Mouse (Mus musculus) midbrain, embryonic 13.5 days (tissue): Measurements from ENCODE around the gene Lmna. TPM values are rescaled to one million over a fixed set of nuclear protein-coding genes. Genes with fewer than 3 reads are reported as not detected.

Source experiments
- ATAC-seq: fragments of 200-750 bp; cut with Nextera tagmentation; 2 replicates; pipeline ENCODE4 v1.8.0; 2017; ENCODE audit warnings: mild to moderate bottlenecking, moderate TSS enrichment, moderate library complexity
- H3K27ac ChIP-seq: fragments of 300-500 bp; sonication (generic); 2 replicates; pipeline ENCODE4 v1.5.1; 2015; ENCODE audit warnings: inconsistent platforms, mild to moderate bottlenecking, moderate library complexity
- H3K27me3 ChIP-seq: fragments of 300-500 bp; sonication (generic); 2 replicates; pipeline ENCODE4 v1.6.1; 2015; ENCODE audit warnings: mild to moderate bottlenecking, inconsistent platforms
- H3K36me3 ChIP-seq: fragments of 300-500 bp; sonication (generic); 2 replicates; pipeline ENCODE4 v1.6.1; 2015; ENCODE audit warnings: mild to moderate bottlenecking, inconsistent platforms
- H3K4me1 ChIP-seq: fragments of 300-500 bp; sonication (generic); replicated peaks from 2 replicates; pipeline ENCODE4 v1.6.1; 2015; ENCODE audit warnings: inconsistent platforms
- H3K4me2 ChIP-seq: fragments of 300-500 bp; sonication (generic); replicated peaks from 2 replicates; pipeline ENCODE4 v1.6.1; 2015; ENCODE audit warnings: moderate library complexity, mild to moderate bottlenecking, inconsistent platforms
- H3K4me3 ChIP-seq: fragments of 300-500 bp; sonication (generic); replicated peaks from 2 replicates; pipeline ENCODE4 v1.5.1; 2015; ENCODE audit warnings: mild to moderate bottlenecking, inconsistent platforms
- H3K9ac ChIP-seq: fragments of 300-500 bp; sonication (generic); replicated peaks from 2 replicates; pipeline ENCODE4 v1.6.1; 2015; ENCODE audit warnings: mild to moderate bottlenecking, inconsistent platforms
- H3K9me3 ChIP-seq: fragments of 300-500 bp; sonication (generic); 2 replicates; pipeline ENCODE4 v1.6.1; 2016; ENCODE audit warnings: mild to moderate bottlenecking, inconsistent platforms
- WGBS: fragments of 180-500 bp; shearing (Covaris S2); methylation state at CpG from one replicate; pipeline ENCODE4 v1.1.7; 2015; 5-methylcytosine and 5-hydroxymethylcytosine counted together
- polyA plus RNA-seq: library from polyadenylated mRNA; unstranded; fragments of >200 nt; fragmentation: Nextera tagmentation; extraction: Ambion mirVana; gene quantifications from 2 replicates; pipeline ENCODE4 v1.2.1, GENCODE M21; 2015

Lmna gene
- polyA plus RNA-seq, 1 experiment from 2014 or later, result 23.4 TPM

DNA sequence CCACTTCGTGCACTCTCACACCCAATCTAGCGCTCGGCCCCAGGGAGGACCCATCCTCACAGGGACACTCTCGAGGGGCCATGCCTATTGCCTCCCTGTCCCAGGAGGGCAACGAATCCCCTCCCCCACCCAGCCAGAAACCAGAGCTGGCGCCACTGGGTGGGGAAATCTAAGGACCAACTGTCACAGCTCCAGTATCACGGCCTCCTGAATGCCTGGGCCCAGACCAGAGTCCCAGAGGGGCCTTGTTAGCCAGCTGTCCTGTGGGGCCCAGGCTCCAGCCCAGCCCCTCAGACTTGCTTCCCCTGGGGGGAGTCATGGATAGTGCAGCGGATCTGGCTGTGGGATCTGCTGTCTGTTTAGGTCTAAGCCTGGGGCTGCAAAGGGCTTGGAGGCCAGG, 17.8 kb upstream of the Lmna start:
- peaks cover 27% of the 10 kb centered on the region for H3K36me3 ChIP-seq
- no peaks in the 10 kb centered on the region for H3K27me3 ChIP-seq
- 29% methylated on average over 8 of the region's 8 CpGs for WGBS
- H3K27ac ChIP-seq, result peak overlapping the region; percentile 73
- H3K4me2 ChIP-seq, result peak overlapping the region; percentile 89
- ATAC-seq, result no peak
- H3K9ac ChIP-seq, result peak overlapping the region; percentile 65
- H3K9me3 ChIP-seq, result no peaks in the 10 kb centered on the region
- H3K4me1 ChIP-seq, result peaks cover 53% of the 10 kb centered on the region
- H3K4me3 ChIP-seq, result peak overlapping the region; percentile 18

DNA sequence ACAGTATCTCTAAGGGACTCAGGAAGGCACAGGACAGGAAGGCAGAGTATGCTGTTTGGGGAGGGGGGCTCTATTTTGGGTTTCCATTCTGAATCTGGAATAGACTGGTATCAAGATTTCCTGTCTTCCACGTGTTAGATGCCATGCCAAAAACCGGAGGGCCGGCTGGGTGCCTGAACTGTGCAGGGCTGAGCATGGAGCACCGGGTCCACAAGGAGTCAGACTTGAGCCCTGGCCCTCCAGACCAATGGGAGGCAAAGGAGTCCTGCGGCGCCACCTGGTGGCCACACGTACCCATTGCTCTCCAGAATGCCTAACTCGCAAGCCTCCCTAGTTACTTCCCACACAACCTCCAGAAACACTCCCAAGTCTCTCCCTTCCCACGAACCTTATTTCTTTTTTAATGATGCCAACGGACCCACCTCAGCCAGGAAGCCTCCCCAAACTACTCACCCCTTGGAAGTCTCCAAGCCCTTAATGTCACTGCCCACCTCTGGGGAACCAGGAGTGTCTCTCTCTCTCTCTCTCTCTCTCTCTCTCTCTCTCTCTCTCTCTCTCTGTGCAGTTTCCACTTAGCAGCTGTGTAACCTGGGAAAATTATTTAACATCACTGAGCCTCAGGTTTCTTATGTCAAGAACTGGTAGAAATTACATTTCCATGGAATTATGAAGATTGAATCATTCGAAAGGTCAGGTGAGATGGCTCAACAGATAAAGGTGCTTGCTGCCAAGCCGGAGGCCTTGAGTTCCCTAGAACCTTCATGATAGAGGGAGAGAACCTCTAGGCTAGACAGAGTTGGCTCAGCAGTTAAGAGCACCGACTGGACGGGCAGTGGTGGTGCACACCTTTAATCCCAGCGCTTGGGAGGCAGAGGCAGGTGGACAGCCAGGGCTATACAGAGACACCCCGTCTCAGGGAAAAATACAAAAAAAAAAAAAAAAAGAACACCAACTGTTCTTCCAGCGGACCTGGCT, 16.7 kb upstream of the Lmna start:
- Histone ChIP-seq H3K4me3 (peak overlapping the region; percentile 21), H3K4me1 (peaks cover 58% of the 10 kb centered on the region), H3K27ac (peak overlapping the region; percentile 36; the same call in 1 of the 2 replicates), H3K27me3 (no peaks in the 10 kb centered on the region), H3K9me3 (no peaks in the 10 kb centered on the region), H3K9ac (peak overlapping the region; percentile 43; the same call in 1 of the 2 replicates), H3K4me2 (peak overlapping the region; percentile 46), H3K36me3 (peaks cover 27% of the 10 kb centered on the region)
- peak; percentile 68 for ATAC-seq
- WGBS, result 36% methylated on average over 17 of the region's 17 CpGs

DNA sequence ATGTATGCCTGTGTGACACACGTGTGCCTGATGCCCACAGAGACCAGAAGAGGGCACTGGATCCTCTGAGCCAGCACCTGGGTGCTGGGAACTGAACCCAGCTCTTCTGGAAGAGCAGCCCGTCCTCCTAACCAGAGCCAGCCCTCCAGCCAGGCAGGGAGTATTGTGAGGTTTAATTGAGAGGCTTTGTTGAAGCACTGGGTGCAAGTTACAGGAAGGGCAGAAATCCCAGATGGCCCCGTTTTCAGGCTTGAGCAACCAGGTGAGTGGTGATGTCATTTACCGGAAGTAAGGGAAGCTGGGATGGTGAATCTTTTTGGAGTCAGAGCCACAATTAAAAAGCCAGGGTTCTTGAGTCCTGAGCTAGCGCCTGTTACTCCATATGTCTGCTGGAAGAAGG, 15.3 kb upstream of the Lmna start:
- H3K27me3 ChIP-seq, result no peaks in the 10 kb centered on the region
- 88% methylated on average over 5 of the region's 5 CpGs for WGBS

DNA sequence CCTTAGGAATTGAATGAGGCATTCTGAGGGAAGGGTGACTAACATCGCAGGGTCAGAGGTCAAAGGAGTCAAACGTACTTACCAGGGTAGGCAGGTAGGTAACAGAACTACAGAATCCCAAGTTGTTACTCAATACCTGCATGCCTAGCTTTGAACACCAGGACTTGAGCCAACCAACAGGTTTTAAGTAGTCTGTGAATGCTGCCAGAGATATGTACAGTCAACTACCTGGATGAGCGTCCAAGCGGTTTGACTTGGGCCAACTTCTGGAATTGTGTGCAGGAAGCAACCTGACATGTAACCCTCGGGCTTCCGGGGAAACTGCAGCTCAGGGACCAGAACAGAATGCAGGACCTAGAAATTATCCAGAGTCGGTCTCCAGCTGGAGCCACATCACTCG, 13.3 kb upstream of the Lmna start:
- no peaks in the 10 kb centered on the region for H3K9me3 ChIP-seq

More for the DNA sequence above, 15.3 kb upstream of the Lmna start:
- no peak for ATAC-seq
- H3K36me3 ChIP-seq, result peaks cover 27% of the 10 kb centered on the region
- H3K4me1 ChIP-seq, result peaks cover 52% of the 10 kb centered on the region
- no peaks in the 10 kb centered on the region for H3K9me3 ChIP-seq
- 0 out of 2 replicates have a peak overlapping the region, but pooled peaks have one; percentile 30 for H3K9ac ChIP-seq
- H3K4me2 ChIP-seq, result no peak overlapping the region
- H3K27ac ChIP-seq, result no peak overlapping the region
- H3K4me3 ChIP-seq, result no peak overlapping the region

DNA sequence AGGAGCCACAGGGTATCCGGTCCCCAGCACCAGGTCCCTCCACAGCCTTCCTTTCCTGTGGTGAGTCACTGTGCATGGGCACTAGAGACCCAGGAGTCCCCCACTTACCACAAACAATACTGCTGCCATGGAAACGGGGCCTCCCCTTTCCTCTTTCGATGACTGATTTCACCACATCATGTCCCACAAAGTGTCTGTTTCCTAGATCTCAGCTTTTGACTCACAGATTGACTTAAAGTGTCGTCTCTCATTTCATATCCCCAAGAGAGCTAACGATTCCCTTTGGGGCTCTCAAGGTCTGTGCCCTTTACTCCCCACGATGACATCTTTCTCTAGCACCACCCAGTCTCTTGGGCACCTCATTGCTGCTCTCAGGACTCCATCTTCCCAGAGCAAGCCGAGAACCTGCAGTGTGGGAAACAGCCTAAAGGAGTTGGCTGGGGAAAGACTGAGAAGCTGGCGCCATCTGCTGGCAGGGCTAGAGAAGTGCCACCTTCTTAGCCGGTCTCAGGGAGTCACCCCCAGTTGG, 12.1 kb upstream of the Lmna start:
- Histone ChIP-seq H3K36me3 (peaks cover 27% of the 10 kb centered on the region), H3K9me3 (no peaks in the 10 kb centered on the region), H3K27ac (no peak overlapping the region), H3K4me2 (no peak overlapping the region), H3K9ac (no peak overlapping the region), H3K4me3 (no peak overlapping the region), H3K4me1 (peaks cover 21% of the 10 kb centered on the region), H3K27me3 (no peaks in the 10 kb centered on the region)
- peak; percentile 47 for ATAC-seq
- WGBS, result 35% methylated on average over 9 of the region's 9 CpGs

More for the DNA sequence above, 13.3 kb upstream of the Lmna start:
- no peak overlapping the region for H3K9ac ChIP-seq
- peaks cover 27% of the 10 kb centered on the region for H3K36me3 ChIP-seq
- no peak overlapping the region for H3K4me2 ChIP-seq
- no peak overlapping the region for H3K27ac ChIP-seq
- ATAC-seq, result no peak
- H3K4me1 ChIP-seq, result peaks cover 33% of the 10 kb centered on the region
- 95% methylated on average over 8 of the region's 8 CpGs for WGBS
- H3K27me3 ChIP-seq, result no peaks in the 10 kb centered on the region
- H3K4me3 ChIP-seq, result no peak overlapping the region

DNA sequence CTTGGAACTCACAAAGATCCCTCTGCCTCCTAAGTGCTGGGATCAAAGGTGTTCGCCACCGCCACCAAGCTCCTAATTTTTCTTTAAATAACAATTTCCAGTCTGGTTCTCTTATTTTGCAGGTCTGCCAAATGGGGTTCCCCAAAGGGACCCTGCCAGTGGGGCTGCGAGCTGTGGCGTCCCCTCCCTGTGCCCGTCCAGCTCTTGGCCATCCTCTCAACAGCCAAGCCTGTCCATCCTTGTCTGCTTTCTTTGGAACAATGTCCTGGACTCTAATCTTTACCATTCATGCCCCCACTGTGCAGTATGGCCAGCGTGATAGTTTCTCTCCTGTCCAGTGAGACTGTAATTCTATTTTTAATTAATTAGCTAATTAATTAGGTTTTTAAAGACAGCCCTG, 11.4 kb upstream of the Lmna start:
- ATAC-seq, result no peak
- no peak overlapping the region for H3K9ac ChIP-seq
- WGBS, result 92% methylated on average over 6 of the region's 6 CpGs

DNA sequence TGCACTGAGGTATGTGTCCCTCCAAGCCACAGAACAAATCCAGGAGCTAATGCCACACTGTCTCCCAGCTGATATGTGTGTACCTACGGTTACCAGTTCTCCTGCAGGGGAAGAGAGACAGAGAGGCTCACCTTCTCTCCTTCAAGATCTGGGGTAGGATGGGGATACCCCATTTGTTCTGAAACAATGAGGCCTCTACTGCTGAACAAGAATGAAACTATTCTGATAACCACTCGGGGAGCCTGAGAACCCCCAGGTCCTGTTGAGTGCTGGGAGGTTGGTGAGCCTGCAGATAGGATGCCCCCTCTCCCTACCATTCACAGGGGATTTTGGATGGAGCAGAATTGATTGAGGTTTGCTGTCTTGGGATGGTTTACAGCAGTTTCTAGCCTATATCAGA, 10.3 kb upstream of the Lmna start:
- Histone ChIP-seq H3K27ac (no peak overlapping the region), H3K9ac (no peak overlapping the region), H3K4me1 (peaks cover 5% of the 10 kb centered on the region; the same call in 1 of the 2 replicates), H3K4me2 (no peak overlapping the region), H3K9me3 (no peaks in the 10 kb centered on the region), H3K4me3 (no peak overlapping the region), H3K27me3 (no peaks in the 10 kb centered on the region), H3K36me3 (peaks cover 24% of the 10 kb centered on the region)
- WGBS, result 75% methylated on average over 2 of the region's 2 CpGs
- ATAC-seq, result no peak

More for the DNA sequence above, 11.4 kb upstream of the Lmna start:
- H3K4me1 ChIP-seq, result peaks cover 14% of the 10 kb centered on the region
- H3K9me3 ChIP-seq, result no peaks in the 10 kb centered on the region
- no peaks in the 10 kb centered on the region for H3K27me3 ChIP-seq
- no peak overlapping the region for H3K4me3 ChIP-seq
- H3K27ac ChIP-seq, result no peak overlapping the region
- H3K36me3 ChIP-seq, result peaks cover 27% of the 10 kb centered on the region
- no peak overlapping the region for H3K4me2 ChIP-seq

DNA sequence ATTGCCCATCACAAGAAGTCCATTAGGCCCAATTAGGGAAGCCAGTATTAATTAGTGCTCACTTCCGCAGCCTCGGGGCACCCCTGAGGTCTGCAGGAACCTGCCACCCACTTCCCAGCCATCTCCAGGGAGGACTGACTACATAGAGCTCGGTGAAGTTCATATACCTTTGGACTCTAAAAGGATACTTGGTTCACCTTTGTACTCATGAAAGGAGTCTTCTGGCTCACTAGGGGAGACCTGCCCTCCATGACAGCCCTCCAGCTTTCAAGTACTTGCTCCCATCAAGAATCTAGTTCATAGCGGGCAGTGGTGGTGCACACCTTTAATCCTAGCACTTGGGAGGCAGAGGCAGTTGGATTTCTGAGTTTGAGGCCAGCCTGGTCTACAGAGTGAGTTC, 8.7 kb upstream of the Lmna start:
- H3K9ac ChIP-seq, result no peak overlapping the region
- H3K27me3 ChIP-seq, result no peaks in the 10 kb centered on the region
- 90% methylated on average over 4 of the region's 4 CpGs for WGBS
- H3K36me3 ChIP-seq, result peaks cover 7% of the 10 kb centered on the region; the same call in 1 of the 2 replicates
- H3K27ac ChIP-seq, result no peak overlapping the region
- ATAC-seq, result no peak
- no peak overlapping the region for H3K4me3 ChIP-seq
- H3K9me3 ChIP-seq, result no peaks in the 10 kb centered on the region
- no peak overlapping the region for H3K4me2 ChIP-seq
- H3K4me1 ChIP-seq, result peaks cover 10% of the 10 kb centered on the region

DNA sequence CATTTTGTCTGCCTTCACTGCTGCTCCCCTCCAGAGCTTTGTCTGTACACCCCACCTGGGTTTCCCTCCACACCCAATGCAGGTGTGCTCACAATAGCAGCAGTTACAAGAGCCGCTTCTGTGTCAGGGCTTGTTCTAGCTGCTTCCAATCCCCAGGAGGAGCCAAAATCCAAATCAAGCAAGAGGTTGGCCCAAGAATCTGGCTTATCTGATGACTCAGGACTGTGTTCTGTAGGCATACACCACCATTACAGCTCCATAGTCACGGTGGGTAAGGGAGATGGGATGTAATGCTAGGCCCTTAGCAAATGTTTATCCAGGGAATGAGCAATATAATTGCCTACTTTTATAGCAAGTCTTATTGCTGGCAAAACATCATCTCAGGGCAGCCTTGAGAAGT, 6.7 kb upstream of the Lmna start:
- Histone ChIP-seq H3K4me1 (peaks cover 23% of the 10 kb centered on the region), H3K9me3 (no peaks in the 10 kb centered on the region), H3K9ac (no peak overlapping the region), H3K27me3 (0 out of 2 replicates have a peak, but pooled peaks cover 2% of the 10 kb centered on the region), H3K4me3 (no peak overlapping the region), H3K36me3 (no peaks in the 10 kb centered on the region), H3K4me2 (no peak overlapping the region), H3K27ac (no peak overlapping the region)
- 91% methylated on average over 2 of the region's 2 CpGs for WGBS
- ATAC-seq, result no peak

DNA sequence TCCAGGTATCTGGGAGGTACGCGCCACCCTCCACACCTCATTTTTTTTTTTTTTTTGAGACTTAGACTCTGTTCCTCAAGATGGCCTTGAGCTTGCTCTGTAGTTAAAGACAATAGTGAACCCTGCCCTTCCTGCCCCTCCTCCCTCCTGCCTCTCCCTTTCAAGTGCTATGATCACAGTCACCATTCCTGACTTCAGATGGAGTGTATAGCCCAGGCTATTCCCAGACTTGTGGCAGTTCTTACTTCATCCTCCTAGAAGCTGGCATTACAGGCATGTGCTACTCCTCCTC, 5.3 kb upstream of the Lmna start:
- Histone ChIP-seq H3K4me3 (no peak overlapping the region), H3K27me3 (0 out of 2 replicates have a peak, but pooled peaks cover 2% of the 10 kb centered on the region), H3K36me3 (no peaks in the 10 kb centered on the region), H3K9ac (no peak overlapping the region), H3K27ac (no peak overlapping the region), H3K9me3 (no peaks in the 10 kb centered on the region), H3K4me1 (peaks cover 32% of the 10 kb centered on the region), H3K4me2 (no peak overlapping the region)
- no peak for ATAC-seq
- WGBS, result 89% methylated on average over 2 of the region's 2 CpGs

DNA sequence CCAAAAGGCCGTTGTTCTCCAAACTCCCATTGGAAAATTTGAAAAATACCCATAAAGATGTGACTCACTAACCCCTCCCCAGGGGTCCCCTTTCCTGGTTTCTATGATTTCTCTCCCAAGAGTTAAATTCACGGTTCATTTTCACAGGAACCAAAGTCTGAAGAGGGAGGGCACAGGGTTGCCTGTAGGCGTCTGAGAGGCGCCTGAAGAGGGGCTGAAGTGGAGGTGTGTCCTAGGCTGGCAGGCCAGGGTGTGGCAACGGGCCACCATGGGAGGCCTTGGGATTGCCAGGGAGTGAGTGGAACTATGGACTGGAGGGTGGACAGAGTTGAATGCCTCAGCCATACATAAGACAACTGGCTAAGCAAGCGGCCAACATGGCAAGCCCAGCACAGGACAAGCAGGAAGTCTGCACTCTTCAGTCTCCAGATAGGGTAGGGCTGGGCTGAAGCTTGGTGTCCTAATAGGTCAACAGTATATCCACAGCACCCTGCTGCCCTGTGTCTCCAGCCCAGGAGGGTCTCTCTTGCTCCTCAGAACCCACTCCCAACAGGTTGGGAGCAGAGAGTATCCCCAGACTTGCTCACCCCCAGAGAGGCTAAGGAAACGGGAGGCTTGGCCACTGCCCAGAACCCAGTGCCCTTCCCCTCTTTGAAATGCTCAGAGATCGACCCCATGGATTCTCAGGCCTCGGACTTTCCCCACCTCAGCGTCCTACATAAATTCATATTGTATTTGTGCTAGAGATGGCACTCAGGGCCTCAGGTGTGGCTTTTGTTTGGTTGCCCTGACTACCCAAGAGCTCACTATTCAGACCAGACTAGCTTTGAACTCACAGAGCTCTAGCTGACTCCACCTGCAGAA, 4.7 kb upstream of the Lmna start:
- no peak for ATAC-seq
- Histone ChIP-seq H3K4me3 (no peak overlapping the region), H3K4me2 (no peak overlapping the region), H3K27ac (no peak overlapping the region), H3K4me1 (peaks cover 38% of the 10 kb centered on the region), H3K27me3 (0 out of 2 replicates have a peak, but pooled peaks cover 2% of the 10 kb centered on the region), H3K36me3 (no peaks in the 10 kb centered on the region), H3K9me3 (no peaks in the 10 kb centered on the region), H3K9ac (no peak overlapping the region)
- WGBS, result 82% methylated on average over 10 of the region's 10 CpGs
